Mouse (Mus musculus): ENCODE measurements around the gene Wbp11.
"Not testable (repeated sequence)": the region's sequence is repeated elsewhere in the genome, so short reads cannot be mapped to it uniquely, and the experiment has no call there.

Wbp11 gene

GRCm38 (mm10) chr6:136800710-136801109 lies 27.3 kb downstream of the Wbp11 start:
- DNase-seq, result no peak

- not testable (repeated sequence) for DNase-seq
Measured at GRCm38 (mm10) chr6:136797874-136798693, 29.9 kb downstream of the Wbp11 start.

GRCm38 (mm10) chr6:136795850-136796249 lies 32.2 kb downstream of the Wbp11 start:
- no peak for DNase-seq

GRCm38 (mm10) chr6:136795110-136795509 lies 32.9 kb downstream of the Wbp11 start:
- no peak for DNase-seq

- no peak for DNase-seq
Measured at GRCm38 (mm10) chr6:136793831-136794525, 34.1 kb downstream of the Wbp11 start.

GRCm38 (mm10) chr6:136792884-136793758 lies 34.9 kb downstream of the Wbp11 start:
- no peak for DNase-seq

- DNase-seq, result peak; percentile 75
Measured at GRCm38 (mm10) chr6:136789391-136789971, 38.6 kb downstream of the Wbp11 start.

- no peak for DNase-seq
Measured at GRCm38 (mm10) chr6:136782761-136783160, 45.3 kb downstream of the Wbp11 start.

- no peak for DNase-seq
Measured at GRCm38 (mm10) chr6:136782146-136782545, 45.9 kb downstream of the Wbp11 start.

- no peak for DNase-seq
Measured at GRCm38 (mm10) chr6:136781377-136781986, 46.6 kb downstream of the Wbp11 start, which contains the start of gene Gucy2c. Gene Gucy2c, minus strand, starts transcription at chr6:136781765.

GRCm38 (mm10) chr6:136776392-136776791 lies 51.6 kb downstream of the Wbp11 start:
- no peak for DNase-seq

GRCm38 (mm10) chr6:136769859-136770258 lies 58.2 kb downstream of the Wbp11 start:
- no peak for DNase-seq

- no peak for DNase-seq
Measured at GRCm38 (mm10) chr6:136769143-136769542, 58.9 kb downstream of the Wbp11 start.

GRCm38 (mm10) chr6:136763912-136764311 lies 64.1 kb downstream of the Wbp11 start:
- peak; percentile 39 for DNase-seq
